Mouse (Mus musculus): ENCODE results near the gene Rpp14. TPM values are rescaled to one million over a fixed set of nuclear protein-coding genes. Genes with fewer than 3 reads are reported as not detected.

The Rpp14 gene
- total RNA-seq (2021): 10 to 100 TPM; 21.4 to 22.7 TPM
- long read RNA-seq, experiment 1, transcript Rpp14-201 (6 exons, 2,401 nt): major isoform, 32 of 41 reads
- long read RNA-seq, experiment 1, partial matches to known transcripts: 2 of 41 reads
- long read RNA-seq, experiment 1, other reads (novel, unspliced or antisense): 7 of 41 reads
- long read RNA-seq, experiment 2, transcript Rpp14-201 (6 exons, 2,401 nt): major isoform, 27 of 39 reads
- long read RNA-seq, experiment 2, partial matches to known transcripts: 3 of 39 reads
- long read RNA-seq, experiment 2, other reads (novel, unspliced or antisense): 9 of 39 reads

DNA sequence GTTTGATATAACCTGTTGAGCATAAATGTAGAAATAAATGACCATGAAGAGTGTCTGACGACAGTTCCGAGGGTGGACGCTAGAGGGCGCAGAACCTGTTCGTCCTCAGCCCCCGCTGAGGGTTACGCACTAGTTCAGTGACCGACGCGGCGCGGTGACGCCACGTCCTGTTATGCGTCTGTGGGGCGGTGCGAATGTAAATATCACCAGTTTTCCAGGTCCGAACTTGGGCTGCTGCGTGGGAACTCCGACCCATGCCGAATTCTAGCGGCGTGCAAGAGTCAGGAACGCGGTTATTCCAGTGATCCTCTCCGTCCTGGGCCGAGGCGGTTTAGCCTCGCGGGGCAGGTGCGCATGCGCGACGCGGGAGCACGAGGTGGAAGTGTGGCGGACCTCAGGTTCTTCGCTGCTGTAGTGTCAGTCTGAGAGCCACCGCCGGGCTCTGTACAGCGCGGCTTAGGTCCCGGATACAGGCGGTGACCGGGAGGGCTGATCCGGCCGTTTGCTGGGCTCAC lies at the start of gene Rpp14:
Rpp14 (plus strand) TSS at position 203 of the 515 bp plus-strand sequence.
- peak; percentile 97 for DNase-seq

DNA sequence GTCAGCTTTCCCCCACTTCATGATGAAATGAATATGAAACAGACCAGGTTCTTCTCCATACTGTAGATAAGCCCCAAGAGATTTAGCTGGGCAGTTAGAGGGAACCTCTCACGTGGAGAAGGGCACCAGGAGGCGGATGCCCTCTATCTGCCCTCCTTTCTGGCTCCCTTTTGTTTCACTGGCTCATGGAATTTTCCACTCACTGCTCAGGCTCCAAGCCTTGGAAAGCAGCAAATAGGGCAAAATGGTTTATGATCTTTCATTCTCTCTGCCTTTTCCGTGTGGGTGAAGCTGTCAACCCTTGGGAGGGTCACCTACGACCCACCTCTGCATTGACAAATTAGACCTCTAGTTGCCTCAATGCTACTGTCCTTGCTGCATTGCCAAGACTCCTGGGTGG lies 49.6 kb upstream of the Rpp14 start:
- DNase-seq: no peak

DNA sequence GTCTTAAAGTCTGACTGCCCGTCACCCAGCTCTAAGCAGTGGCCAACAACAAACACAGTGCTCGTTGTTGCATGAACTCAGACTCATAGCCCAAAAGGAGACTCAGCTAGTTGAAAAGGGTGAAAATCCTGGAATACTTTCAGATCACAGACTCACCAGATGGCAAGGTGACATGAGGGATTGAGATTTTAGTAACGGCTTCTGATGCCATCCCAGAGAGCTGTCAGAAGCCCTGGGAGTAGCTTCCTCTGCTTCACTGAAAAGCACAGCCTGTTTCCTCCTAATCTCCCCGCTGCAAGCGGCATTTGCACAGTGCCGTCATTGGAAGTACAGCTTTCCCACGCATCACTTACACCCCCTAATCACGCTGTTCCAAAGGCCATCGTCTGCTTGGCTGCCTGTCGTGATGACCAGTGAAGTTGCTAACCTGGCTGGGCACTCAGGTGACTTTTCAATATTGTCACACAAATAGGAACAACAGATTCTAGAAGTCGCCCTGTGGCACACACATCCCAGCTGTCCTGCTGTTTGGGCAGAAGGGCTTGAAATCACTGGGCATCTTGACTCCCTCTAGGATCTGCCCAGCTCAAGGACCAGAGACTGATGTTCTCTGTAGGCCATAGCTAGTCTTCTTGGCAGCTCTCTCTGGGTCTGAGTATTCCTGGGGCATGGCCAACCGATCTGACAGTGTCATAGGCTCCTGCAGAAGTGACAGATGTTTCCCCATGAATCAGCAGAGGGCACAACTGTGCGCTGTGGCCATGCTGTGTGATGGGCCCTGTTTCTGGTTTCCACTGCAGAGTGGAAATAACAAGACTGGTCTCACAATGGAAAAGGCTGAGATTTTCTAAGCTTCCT lies 47.9 kb upstream of the Rpp14 start:
- DNase-seq: no peak

DNA sequence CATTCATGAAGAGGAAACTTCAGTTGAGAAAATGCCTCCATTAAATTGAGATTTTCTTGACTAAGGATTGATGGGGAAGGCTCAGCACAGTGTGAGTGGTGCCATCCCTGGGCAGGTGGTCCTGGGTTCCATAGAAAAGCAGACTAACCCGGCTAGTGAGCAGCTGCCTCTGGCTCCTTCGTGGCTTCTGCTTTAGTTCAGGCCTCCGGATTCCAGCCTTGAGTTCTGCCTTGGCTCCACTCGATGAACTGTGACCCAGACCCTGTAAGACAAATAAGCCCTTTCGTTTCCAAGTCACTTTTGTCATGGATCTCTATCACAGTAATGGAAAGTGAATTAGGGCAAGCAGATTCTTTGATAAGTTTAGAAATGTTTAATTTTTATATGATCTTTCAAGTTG lies 45.6 kb upstream of the Rpp14 start:
- DNase-seq: no peak

DNA sequence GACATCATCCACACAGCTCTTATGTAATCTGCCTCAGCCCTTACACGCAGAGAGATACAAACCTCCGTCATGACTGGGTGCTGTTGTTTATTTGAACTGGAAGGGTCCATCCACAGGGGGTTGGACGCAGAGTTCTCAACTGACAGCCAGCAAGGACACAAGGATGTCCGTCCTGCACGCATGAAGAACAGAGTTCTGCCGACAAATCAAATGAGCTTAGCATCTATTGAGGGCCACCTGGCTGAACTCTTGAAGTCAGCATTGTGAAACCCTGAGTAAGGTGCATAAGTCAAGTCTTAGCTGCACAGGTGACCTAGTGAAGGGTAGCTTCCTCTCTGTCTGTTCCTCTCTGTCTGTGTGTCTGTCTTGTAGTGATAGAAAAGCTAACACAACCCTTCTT lies 44.2 kb upstream of the Rpp14 start:
- no peak for DNase-seq

DNA sequence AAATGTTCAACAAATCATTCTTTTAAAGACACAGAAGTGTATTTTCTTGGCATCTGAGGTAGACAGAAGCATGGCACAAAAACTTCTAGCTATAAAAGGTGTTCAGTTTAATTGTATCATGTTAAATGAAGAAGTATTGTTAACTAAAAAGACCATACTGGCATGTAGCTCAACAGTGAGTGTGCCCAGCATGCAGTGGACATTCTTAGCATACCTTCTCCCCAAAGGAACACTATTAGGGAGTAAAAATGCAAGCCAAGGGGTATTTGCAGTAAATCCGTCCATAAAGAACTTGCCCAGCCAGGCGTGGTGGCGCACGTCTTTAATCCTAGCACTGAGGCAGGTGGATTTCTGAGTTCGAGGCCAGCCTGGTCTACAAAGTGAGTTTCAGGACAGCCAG lies 43.8 kb upstream of the Rpp14 start:
- no peak for DNase-seq

DNA sequence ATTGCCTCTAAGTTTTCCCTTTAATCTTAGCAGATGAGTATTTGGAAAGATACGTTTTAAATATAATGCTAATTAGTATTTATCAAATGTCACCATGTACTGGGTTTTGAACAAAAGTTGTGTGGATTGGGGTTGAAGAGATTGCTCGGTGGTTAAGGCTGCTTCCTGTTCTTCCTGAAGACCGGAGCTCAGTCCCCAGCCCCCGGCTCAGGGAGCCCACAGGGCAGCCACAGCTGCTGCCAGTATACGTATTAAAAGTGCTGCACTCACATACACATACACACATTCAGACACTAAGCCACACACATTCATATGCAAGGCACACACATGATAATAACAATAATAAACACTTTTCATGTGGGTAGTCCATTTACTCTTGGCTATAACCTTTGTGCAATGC lies 42.0 kb upstream of the Rpp14 start:
- DNase-seq: no peak

DNA sequence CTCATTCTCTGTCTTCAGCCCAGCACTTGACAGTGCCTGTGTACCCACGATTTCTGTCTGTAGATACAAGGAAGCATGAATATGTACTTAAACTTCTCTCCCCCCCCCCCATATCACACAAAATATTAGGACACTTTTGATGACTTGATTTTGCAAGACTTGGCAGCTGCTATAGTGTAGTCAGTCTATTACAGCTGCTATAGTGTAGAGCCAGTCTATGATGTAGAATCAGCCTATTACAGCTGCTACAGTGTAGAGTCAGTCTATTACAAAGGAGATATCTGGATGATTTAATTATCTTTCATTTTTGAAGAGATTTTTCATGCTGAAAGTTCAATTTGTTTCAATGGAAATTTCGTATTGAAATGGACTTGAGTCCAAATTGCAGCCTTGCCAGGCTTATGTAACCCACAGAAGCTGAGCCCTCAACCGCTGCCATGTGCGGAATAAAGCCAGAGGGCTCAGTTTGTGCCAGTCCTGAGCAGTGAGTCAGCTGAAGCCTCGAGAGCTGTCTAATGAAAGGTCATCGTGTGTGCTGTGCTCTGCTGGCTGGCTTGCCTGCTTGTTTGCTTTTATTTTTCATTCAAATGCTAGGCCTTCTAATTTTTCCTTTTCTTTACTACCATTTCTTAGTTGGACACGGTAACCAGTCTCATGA lies 41.2 kb upstream of the Rpp14 start:
- peak; percentile 65 for DNase-seq

DNA sequence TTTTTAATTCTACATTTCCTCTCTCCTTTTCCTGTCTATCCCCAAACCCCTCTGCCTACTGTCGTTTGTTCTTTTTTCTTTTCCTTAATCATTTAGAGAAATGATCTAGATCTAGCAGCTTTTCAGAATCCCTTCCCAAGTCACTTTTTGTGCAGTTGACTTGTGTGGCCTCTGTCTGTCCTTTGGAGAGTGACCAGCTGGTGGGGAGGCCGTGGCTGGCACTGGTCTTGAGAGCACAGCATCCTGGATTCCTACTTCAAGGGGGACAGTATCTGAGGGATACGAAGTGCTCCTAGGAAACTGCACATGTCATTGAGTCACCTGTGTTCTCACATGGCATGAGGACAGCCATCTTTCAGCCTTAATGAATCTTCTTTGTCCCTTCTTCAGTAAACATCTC lies 40.0 kb upstream of the Rpp14 start:
- DNase-seq: no peak

DNA sequence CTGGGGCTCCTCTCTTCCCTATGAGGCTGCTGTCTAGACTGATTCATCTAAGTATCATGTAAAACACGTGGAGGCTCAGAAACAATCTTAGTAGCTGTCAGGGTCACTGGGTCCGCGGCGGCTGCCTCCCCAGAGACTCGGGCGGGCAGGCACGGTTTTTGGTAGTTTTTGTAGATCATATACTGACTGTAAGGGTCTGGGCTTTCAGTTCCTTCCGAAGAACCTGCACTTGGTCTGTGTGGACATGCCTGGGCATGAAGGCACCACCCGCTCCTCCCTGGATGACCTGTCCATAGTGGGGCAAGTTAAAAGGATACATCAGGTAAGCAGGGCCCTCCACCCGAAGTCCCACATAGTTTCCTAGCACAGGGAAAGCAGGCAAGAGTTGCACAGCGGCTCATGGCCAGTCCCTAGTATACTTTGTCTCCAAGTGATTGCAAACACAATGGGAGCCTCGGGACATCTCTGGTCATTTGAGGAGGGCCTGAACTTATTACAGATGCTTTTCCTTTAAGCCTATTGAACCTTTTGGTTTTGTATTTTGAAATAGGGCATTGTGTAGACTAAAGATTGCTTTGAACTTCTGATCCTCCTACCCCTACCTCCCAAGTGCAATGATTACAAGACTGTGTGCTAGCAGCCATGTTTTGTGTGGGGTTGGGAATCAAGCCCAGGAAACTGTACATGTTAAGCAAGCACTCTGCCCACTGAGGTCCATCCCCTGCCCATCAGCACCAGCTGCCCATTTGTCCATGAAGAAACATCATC lies 39.1 kb upstream of the Rpp14 start:
- DNase-seq: no peak

DNA sequence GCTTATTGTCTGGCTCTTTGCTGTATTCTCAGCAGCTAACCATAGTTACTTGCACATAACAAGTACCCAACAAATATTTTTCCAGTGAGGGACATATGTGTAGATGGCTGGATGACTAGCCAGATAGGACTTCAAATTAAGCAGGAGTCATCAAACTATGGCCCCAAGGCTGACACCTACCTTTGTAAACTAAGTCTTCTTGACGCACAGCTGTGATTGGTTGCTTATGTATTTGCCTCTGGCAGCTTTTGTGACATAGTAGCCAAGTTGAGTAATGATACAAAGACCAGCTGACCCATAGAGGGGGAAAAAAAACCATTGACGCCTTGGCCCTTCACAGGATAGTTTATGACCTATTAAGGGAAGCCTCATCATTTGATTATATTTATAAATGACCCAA lies 38.0 kb upstream of the Rpp14 start:
- no peak for DNase-seq

DNA sequence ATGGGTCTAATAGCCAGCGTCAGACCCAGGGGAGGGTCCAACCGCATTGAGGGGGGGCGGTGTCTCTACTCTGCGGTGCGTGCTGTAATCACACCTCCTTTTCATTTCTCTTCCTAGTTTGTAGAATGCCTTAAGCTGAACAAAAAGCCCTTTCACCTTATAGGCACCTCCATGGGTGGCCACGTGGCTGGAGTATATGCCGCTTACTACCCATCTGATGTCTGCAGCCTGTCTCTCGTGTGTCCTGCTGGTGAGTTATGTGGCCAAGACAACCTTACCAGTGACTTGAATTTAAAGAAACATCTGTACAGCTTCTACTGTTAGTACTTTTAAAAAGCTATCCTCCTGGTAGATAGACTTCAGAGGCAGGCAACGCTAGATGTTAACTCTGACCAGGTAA lies 37.6 kb upstream of the Rpp14 start:
- DNase-seq: no peak

DNA sequence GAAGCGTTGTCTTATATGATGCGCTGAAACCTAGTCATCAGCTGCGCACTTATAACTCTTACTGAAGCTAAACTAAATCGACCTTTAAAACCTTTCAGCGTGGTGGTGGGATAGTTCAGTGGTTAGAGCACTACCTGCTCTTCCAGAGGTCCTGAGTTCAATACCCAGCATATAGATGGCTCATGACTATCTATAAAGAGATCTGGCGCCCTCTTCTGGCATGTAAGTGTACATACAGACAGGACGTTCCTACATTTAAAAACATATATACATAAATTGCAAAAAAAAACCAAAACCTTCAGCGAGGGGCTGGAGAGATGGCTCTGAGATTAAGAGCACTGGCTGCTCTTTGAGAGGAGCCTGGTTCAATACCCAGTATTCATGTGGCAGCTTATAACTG lies 35.8 kb upstream of the Rpp14 start:
- DNase-seq: no peak

DNA sequence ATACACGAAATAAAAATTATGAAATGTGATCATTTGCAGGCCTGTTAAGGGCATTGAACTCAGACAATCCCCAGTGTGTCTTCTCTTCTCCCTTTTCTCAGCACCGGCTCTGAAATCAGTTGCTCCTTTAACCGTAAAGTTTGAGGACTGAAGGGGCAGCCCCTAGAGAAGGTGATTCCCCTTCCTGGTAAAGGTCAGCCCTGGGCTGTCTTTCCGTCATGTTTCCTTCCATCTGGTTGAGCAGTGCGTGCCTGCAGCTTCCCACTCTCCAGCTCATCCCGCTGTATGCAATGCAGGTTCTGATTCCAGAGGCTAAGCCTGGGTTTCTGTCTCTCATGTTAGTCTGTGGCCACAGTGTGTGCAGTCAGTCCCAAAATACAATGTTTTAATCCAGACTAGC lies 35.4 kb upstream of the Rpp14 start:
- no peak for DNase-seq

DNA sequence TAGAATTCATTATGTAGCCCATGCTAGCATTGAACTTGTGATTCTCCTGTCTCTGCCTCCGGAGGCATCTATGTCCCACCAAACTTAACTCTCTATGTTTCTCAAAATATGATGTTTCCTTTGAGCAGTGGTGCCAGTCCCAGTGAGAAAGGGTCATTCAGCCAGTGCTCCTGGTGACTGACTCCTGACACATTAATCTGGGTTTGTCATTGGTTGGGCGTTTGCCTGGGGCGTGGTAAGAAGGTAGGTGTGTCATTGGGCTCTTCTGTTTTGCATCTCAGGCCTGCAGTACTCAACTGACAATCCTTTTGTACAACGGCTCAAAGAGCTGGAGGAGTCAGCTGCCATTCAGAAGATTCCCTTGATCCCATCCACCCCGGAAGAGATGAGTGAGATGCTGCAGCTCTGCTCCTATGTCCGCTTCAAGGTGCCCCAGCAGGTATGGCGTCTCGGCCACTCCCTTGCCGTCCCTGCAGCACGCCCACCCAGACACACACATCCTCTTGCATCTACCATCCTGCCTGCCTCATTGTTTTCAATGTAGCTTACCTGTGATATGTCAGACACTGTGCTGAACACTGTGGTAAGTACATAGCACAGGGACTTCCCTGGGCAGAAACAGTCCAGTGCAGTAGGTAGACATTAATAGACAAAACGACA lies 34.9 kb upstream of the Rpp14 start:
- DNase-seq: no peak

DNA sequence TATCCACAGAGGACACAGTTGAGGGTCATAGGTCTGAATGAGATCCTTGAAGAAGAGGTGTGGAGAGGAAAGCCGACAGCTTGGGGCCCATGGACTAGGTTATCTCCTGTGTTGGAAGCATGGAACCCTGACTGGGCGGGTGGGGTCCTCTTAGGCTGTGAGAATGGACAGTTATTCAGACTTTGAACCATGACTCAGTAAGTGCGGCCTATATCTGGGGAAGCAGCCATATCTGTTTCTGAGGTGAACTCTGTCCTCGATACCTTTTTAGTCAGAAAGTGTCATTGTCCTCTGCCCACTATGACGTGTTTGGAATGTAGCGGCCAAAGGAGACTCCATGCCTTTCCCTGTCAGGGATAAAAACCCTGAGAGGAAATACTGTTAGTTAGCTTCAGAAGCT lies 33.3 kb upstream of the Rpp14 start:
- no peak for DNase-seq

DNA sequence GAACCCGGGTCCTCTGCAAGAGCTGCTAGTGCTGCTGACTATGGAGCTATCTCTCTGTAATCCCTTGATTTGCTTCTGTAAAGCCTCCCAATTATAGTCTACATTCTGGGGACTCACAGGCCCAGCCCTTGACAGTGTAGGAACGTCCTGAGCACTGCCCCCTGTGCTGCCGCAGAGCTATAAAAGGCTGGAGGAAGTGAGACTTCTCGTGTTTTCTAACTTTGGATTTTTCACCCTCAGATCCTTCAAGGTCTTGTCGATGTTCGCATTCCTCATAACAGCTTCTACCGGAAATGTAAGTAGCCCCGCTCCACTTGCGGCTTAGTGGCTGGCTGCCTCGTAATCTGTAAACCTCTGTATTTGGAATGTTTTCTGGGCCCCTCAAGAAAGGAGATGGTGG lies 30.8 kb upstream of the Rpp14 start:
- DNase-seq: no peak

DNA sequence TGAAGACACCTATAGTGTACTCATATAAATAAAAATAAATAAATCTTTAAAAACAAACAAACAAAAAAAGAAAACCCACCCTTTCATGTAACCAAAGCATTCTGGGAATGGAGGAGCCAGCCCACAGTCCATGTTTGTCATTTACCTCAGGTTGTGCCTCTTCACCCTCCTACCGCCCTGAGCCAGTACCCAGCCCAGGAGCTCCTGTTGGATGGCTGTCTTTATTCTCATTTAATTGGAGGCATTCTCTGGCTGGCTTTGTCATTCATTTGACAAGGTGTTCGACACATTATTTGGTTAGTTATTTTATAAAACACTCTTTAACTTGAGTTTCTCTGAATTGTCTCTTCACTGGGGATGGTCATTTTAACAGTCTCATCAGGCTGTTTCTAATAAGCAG lies 28.3 kb upstream of the Rpp14 start:
- no peak for DNase-seq

DNA sequence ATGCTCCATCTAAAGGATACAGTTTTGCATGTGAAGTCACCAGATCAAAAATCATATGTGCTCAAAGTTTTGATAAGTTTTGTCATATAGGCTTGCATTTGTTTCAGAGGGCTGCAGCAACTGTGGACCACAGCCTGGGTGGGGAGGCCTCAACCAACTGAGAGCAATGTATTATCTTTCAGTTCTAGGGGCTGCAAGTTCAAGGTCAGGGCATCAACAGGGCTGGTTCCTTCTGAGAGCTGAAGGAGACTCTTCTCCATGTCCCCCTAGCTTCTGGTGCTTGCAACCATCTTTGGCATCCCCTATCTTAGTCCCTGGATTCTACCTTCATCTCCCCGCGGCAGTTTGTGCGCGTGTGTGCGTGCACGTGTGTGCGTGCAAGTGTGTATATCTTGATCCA lies 27.5 kb upstream of the Rpp14 start:
- no peak for DNase-seq

DNA sequence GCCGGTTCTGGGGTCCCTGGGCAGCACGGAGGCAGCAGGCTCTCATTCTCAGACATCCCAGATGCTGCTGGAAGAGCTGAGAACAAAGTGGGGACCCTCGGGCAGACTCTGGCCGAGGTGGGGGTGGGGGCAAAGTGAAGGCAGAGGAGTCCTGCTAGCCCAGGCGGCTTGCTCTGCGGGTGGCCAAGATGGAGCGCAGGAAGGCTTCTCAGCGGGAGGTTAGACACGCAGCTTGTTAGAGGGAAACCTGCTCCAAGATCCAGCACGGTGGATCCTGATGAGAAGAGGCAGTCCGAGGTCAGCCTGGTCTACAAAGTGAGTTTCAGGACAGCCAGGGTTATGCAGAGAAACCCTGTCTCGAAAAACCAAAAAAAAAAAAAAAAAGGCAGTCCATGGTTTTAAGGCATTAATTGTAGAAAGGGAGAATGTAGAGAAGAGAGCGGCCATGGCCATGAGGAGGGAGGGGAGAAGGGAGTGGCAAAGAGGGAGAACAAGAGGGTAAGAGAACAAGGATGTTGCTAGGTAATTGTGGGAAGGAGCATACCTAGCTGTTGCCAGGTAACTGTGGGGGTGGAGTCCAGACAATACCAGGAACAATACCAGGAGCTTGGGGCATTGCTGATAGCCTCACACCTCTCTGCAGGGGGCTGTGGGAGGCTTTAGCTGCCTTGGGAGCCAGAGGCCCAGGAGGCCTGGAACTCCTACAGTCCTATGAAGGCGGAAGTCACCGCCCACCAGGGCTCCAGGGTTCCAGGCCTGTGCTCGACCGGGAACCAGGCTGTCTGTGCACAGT lies 25.7 kb upstream of the Rpp14 start:
- no peak for DNase-seq

DNA sequence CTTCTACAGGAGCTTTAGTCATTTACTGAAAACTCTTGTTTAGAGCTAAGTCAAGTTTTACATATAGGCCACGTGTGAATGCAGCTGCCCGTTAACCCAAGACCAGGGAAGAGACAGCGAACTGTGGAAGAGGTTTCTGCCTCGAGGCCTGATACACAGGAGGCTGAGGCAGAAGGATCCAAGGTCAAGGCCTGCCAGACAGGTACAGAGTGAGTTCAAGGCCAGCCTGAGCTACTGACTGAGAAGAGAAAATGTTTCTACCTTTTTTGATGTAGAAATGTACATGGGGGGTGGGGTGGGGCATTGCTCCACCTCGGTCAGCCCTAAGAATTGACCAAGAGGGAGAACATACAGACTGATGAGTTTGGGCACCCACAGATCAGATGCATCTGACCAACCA lies 24.1 kb upstream of the Rpp14 start:
- no peak for DNase-seq
